Mouse (Mus musculus): ENCODE data around the gene Shpk.

Shpk gene

GRCm38 (mm10) chr11:73199879-73200278, 619 bp downstream of the Shpk start:
- peak in 1 of 2 experiments; percentile 7 for DNase-seq (ENCODE audit: low spot score in 2 of 2)

DNA sequence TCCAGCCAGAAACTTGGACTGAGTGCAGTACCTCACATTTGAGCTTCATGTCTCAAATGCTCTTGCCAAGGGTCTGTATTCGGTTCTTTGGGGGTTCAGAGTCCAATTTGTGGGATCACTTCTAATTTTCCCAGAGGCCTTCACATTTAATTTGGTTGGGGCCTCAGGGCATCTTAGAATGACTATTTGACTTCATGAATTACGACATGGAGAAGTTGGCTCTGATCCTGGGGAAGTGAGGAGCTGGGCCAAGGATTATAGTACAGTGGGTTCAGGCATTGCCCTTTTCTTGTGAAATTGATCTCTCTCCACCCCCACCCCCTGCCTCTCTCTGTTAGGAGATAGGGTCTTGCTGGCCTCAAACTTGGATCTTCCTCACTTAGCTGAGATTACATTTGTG, 1.8 kb downstream of the Shpk start:
- no peak for DNase-seq (ENCODE audit: low spot score in 2 of 2)

DNA sequence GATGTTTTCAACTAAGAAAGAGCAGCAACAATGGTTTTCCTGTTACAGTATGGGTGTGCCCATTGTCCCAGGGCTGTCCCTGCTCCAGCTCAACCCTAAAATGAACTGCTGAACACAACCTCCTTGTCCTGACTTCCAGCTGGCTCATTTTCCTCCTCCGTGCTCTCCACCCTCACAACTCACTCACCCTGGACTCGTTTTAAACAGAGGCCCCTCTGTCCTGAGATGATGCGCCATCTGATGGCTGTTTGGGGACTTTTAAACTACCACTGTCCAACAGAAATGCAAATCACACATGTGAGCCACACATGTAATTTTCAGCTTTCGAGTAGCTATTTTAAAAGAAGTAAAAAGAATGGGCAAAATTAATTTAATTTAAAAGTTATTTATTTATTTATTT, 2.3 kb downstream of the Shpk start:
- DNase-seq (ENCODE audit: low spot score in 2 of 2), result no peak

GRCm38 (mm10) chr11:73203895-73204294, 4.6 kb downstream of the Shpk start:
- no peak for DNase-seq (ENCODE audit: low spot score in 2 of 2)

- DNase-seq (ENCODE audit: low spot score in 2 of 2), result no peak
Observed at GRCm38 (mm10) chr11:73205194-73205593, 5.9 kb downstream of the Shpk start.

- DNase-seq (ENCODE audit: low spot score in 2 of 2), result no peak
Observed at GRCm38 (mm10) chr11:73207621-73208020, 8.4 kb downstream of the Shpk start.

DNA sequence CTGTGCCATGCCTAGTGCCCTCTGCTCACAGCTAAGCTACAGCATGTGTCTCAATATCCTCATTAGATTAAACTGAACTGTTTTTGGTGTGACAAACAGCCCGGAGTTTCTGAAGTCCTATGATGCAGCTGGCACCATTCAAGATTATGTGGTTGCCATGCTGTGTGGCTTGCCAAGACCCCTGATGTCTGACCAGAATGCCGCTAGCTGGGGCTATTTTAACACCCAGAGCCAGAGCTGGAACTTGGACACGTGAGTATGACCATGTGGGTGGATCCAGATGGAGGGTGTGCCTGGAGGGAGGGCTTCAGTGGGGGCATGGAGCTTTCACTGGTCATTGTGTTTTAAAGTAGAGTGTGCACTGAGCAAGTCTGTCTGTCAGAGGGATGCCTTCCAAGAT, 14.7 kb downstream of the Shpk start:
- no peak for DNase-seq (ENCODE audit: low spot score in 2 of 2)

GRCm38 (mm10) chr11:73219671-73220070, 20.4 kb downstream of the Shpk start:
- DNase-seq (ENCODE audit: low spot score in 2 of 2), result no peak

GRCm38 (mm10) chr11:73220651-73221050, 21.4 kb downstream of the Shpk start:
- no peak for DNase-seq (ENCODE audit: low spot score in 2 of 2)

DNA sequence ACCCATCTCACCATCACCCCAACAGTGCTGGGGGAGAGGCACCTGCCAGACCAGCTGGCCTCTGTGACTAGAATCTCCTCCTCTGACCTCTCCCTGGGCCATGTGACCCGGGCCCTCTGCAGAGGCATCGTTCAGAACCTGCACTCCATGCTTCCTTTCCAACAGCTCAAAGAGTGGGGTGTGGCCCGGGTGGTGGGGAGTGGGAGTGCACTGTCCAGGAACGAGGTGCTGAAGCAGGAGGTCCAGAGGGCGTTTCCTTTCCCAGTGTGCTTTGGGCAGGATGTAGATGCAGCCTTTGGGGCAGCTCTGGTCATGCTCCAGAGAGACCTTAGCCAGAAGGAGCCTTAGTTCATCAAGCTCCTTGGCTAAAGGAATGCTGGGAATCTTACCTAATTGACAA, 23.6 kb downstream of the Shpk start:
- DNase-seq (ENCODE audit: low spot score in 2 of 2), result no peak

DNA sequence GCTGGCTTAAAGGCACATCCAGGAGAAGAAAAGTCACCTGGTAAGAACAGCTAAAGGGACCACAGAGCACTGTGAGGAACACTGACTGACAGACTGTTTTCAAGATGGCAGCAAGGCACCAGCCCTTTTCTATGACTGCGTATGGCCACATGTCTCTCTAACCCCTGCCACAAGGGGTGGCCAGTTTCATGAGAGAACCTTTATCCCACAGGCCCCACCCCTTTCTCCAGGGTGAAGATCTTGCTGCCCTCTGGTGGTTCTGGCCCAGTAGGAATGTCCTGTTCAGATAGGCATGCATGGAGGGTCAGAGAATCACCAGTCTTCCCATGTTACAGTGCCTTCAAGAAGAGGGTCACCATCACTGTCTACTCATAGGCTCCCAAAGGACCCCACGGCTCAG, 24.7 kb downstream of the Shpk start:
- no peak for DNase-seq (ENCODE audit: low spot score in 2 of 2)

DNA sequence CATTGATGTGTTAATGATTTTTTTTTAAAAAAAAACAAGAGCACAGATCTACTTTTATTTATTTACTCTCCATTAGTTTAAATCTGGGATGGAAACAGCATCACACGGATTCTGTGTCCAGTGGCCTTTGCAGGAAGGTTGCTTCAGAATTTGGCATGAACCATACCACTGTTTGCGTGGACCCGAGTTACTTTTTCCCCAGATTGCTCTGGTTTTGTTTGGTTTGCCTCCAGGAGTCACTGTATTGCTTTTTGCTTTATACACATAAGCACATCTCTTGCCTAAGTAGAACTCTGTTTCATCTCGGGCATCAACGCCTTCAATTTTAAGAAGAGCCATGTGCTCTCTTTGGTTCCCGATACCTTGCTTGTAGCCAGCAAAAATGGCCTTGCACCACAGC, 26.6 kb downstream of the Shpk start:
- no peak for DNase-seq (ENCODE audit: low spot score in 2 of 2)

DNA sequence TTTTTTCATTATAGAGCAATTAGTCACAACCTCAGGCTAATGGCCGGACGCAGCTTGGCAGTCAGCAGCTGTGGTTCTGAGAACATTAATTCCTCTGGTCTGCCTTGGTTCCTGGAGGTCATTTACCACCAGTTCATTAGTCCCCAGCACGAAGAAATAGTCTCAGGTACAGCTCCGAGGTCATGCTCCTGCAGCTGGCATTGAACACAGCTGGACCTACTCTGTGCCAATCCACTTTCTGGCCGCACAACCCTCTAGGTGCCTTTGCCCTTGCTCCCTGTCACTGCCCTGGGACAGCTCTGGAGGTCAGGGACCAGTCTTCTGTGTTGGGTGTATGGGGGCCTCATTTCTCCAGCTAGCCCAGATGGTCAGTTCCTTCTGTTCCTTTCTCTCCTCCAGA, 29.6 kb downstream of the Shpk start:
- DNase-seq (ENCODE audit: low spot score in 2 of 2), result no peak

GRCm38 (mm10) chr11:73230081-73230480, 30.8 kb downstream of the Shpk start:
- DNase-seq (ENCODE audit: low spot score in 2 of 2), result no peak

DNA sequence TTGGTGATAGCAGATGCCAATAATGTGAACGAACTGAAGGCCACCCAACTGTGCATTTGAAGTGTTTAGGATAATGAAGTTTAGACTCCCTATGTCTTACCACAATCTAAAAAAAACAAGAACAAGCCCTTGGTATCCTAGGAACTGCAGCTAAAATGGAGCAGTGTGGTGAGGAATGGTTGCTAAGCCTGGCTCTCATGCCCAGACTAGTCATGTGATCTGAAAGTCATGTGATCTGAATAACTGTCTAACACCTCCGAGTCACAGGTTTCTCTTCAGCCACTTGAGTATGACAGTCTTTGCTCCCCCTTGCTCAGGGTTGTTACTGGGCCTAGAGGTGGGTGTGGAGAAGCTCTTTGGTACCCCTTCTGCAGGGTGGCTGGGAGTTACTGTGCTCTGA, 33.3 kb downstream of the Shpk start:
- DNase-seq (ENCODE audit: low spot score in 2 of 2), result no peak

DNA sequence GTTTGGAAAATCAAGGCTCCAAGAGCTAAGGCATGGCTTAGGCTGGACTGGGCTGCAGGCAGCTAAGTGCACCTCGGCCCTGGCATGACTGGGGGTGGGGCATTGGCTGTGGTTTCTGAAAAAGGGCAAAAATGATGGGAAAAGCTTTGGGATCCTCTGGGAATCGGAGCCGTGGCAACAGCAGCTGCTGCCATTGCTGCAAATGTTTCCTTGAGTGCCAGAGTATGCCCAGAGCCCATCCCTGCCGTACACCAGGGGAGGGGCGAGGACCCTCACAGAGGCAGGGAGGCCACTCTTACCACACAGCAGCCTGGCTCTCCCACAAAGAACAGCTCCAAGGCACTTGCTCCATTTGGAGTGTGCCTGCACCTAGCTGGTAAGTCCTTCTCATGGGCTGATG, 34.7 kb downstream of the Shpk start, which contains the start of gene Trpv1:
Trpv1 (plus strand) TSS at position 301 of the 400 bp plus-strand sequence.
- no peak for DNase-seq (ENCODE audit: low spot score in 2 of 2)

GRCm38 (mm10) chr11:73235990-73236701, 36.9 kb downstream of the Shpk start:
- DNase-seq (ENCODE audit: low spot score in 2 of 2), result no peak

GRCm38 (mm10) chr11:73236731-73237130, 37.5 kb downstream of the Shpk start:
- DNase-seq (ENCODE audit: low spot score in 2 of 2), result no peak

GRCm38 (mm10) chr11:73242199-73242598, 42.9 kb downstream of the Shpk start:
- no peak for DNase-seq (ENCODE audit: low spot score in 2 of 2)

DNA sequence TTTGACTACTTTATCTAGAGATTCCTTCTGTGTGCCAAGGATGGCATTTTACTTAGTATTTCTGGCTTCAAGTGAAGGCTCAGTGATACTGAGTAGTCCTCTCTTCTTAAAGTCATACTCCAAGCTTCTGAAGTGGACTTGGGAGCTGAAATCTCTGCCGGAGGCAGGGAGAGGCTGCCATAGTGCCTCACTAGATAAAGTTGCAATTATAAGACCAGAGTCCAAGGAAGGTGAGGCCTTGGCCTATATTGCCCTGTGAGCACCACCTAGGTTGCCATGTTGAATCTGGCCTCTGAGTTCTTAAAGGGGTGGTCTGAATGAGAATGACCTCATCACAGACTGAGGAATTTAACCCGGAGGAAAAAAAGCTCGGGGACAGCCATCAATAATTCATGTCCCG, 43.5 kb downstream of the Shpk start:
- no peak for DNase-seq (ENCODE audit: low spot score in 2 of 2)

GRCm38 (mm10) chr11:73257362-73257945, 58.2 kb downstream of the Shpk start:
- no peak for DNase-seq (ENCODE audit: low spot score in 2 of 2)

DNA sequence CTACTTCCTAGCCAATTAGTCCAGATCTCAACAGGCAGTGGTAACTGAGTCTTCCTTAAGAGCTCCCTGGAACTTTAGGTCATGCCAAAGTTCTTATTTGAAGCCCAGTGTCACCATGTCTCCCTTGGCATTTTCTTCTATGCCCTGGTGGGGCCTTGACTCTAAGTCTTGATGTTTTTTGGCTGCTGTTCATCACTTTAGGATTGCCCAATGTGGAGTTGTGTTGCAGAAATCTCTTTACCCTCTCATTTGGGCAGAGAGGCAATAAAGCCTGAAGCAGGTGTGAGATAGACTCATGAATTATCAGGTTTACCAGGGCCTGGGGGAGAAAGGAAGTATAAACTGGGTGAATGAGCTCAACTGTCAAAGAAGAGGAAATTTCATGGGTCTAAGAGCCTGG, 59.4 kb downstream of the Shpk start:
- no peak for DNase-seq (ENCODE audit: low spot score in 2 of 2)

DNA sequence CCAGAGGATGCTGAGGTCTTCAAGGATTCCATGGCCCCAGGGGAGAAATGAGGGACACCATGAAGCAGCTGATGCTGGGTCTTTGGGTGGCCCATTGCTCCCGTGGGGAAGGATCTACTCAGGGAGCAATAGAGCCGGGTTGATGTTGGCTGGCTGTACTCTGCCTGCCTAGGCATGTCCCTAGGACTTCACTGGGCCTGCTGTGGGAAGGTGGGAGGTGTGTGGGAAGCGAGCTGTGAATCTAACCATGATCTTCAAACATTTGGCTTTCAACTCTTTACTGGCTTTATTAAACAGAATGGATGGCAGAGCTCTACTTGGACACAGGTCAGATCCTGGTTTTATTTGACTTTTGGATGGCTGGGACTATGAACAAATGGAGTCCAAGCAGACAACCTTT, 61.2 kb downstream of the Shpk start:
- no peak for DNase-seq (ENCODE audit: low spot score in 2 of 2)

GRCm38 (mm10) chr11:73261385-73261784, 62.1 kb downstream of the Shpk start:
- no peak for DNase-seq (ENCODE audit: low spot score in 2 of 2)
